Mouse (Mus musculus) neural tube, embryonic 10.5 days (tissue): ENCODE measurements around the gene Slc24a4.
"Not testable (repeated sequence)": the region's sequence is repeated elsewhere in the genome, so short reads cannot be mapped to it uniquely, and the experiment has no call there.

Source experiments
- DNase-seq: peaks from one replicate; pipeline ENCODE4 v3.0.0-alpha.2; 2017; ENCODE audit warnings: low spot score; ENCODE audit errors: extremely low spot score

Gene Slc24a4

GRCm38 (mm10) chr12:102166691-102167261 lies 38.2 kb downstream of the Slc24a4 start:
- no peak for DNase-seq

GRCm38 (mm10) chr12:102167302-102167701 lies 38.8 kb downstream of the Slc24a4 start:
- no peak for DNase-seq

GRCm38 (mm10) chr12:102172746-102173145 lies 44.2 kb downstream of the Slc24a4 start:
- DNase-seq = no peak

GRCm38 (mm10) chr12:102173345-102173744 lies 44.8 kb downstream of the Slc24a4 start:
- DNase-seq = no peak

GRCm38 (mm10) chr12:102180371-102181074 lies 52.0 kb downstream of the Slc24a4 start:
- DNase-seq = no peak

- DNase-seq = peak; percentile 80
Measured at GRCm38 (mm10) chr12:102181799-102182357, 53.3 kb downstream of the Slc24a4 start.

GRCm38 (mm10) chr12:102182621-102183020 lies 54.1 kb downstream of the Slc24a4 start:
- DNase-seq = no peak

GRCm38 (mm10) chr12:102183201-102183600 lies 54.7 kb downstream of the Slc24a4 start:
- no peak for DNase-seq

GRCm38 (mm10) chr12:102190820-102191219 lies 62.3 kb downstream of the Slc24a4 start:
- no peak for DNase-seq

- DNase-seq = no peak
Measured at GRCm38 (mm10) chr12:102201516-102201915, 73.0 kb downstream of the Slc24a4 start.

- peak; percentile 33 for DNase-seq
Measured at GRCm38 (mm10) chr12:102202901-102203300, 74.4 kb downstream of the Slc24a4 start.

GRCm38 (mm10) chr12:102206471-102206870 lies 77.9 kb downstream of the Slc24a4 start:
- no peak for DNase-seq

GRCm38 (mm10) chr12:102207245-102207644 lies 78.7 kb downstream of the Slc24a4 start:
- DNase-seq = no peak

GRCm38 (mm10) chr12:102210801-102211200 lies 82.3 kb downstream of the Slc24a4 start:
- DNase-seq = no peak

- no peak for DNase-seq
Measured at GRCm38 (mm10) chr12:102223404-102223803, 94.9 kb downstream of the Slc24a4 start.

- not testable (repeated sequence) for DNase-seq
Measured at GRCm38 (mm10) chr12:102224112-102224511, 95.6 kb downstream of the Slc24a4 start.

- no peak for DNase-seq
Measured at GRCm38 (mm10) chr12:102225165-102225564, 96.6 kb downstream of the Slc24a4 start.

- DNase-seq = no peak
Measured at GRCm38 (mm10) chr12:102235551-102235950, 107.0 kb downstream of the Slc24a4 start.

- no peak for DNase-seq
Measured at GRCm38 (mm10) chr12:102236317-102236716, 107.8 kb downstream of the Slc24a4 start.

GRCm38 (mm10) chr12:102242076-102242722 lies 113.7 kb downstream of the Slc24a4 start:
- no peak for DNase-seq

- no peak for DNase-seq
Measured at GRCm38 (mm10) chr12:102243915-102244314, 115.4 kb downstream of the Slc24a4 start.

- no peak for DNase-seq
Measured at GRCm38 (mm10) chr12:102246226-102246625, 117.7 kb downstream of the Slc24a4 start.
